Mouse (Mus musculus): Measurements from ENCODE around the gene Shb.
"Not testable (repeated sequence)": the region's sequence is repeated elsewhere in the genome, so short reads cannot be mapped to it uniquely, and the experiment has no call there.

- not testable (repeated sequence) for TF ChIP-seq CTCF (IDR thresholded peaks at IDR 0.05; ENCODE audit: low read depth); EP300 (optimal IDR thresholded peaks at IDR 0.05)
These were observed 145.0 kb downstream of the Shb start for GRCm38 (mm10) chr4:45387296-45387695.

All from stomach, postnatal 0 days (tissue).